Mouse (Mus musculus) heart, postnatal 36 days (tissue): ENCODE data around the gene Eef1akmt2. TPM values are rescaled to one million over a fixed set of nuclear protein-coding genes. Genes with fewer than 3 reads are reported as not detected.

Experiments used
- DNase-seq, 2 experiments: peaks; one replicate each; pipeline ENCODE4 v3.0.0; 2021 to 2022
- intact Hi-C: fragments of 180-260 bp; cut with DNase I; formaldehyde crosslinking; loops from one replicate; pipeline ENCODE4 v1.15.1; 2025
- total RNA-seq, 2 experiments: library from RNA; stranded (reverse); gene quantifications; 2 replicates each; pipeline ENCODE4 v1.2.3; 2021

Gene Eef1akmt2
- total RNA-seq, 2 experiments from 2014 or later, result 8.3 to 10.4 TPM

- intact Hi-C loops, result loop anchor here (5.0 kb wide), 4 partner anchors 36 to 236 kb away; partner anchors contain the start of gene Oat
- peak; percentile 74 to 87 for DNase-seq
These were observed 38.9 kb downstream of the Eef1akmt2 start, which contains the start of gene Fam53b for GRCm38 (mm10) chr7:132813416-132814088. Gene Fam53b (minus strand): TSS chr7:132813886.

- DNase-seq, result peak; percentile 65 to 78
- intact Hi-C loops, result loop anchor here (5.0 kb wide), 4 partner anchors 36 to 236 kb away; partner anchors contain the start of gene Oat
These were observed 39.7 kb downstream of the Eef1akmt2 start for GRCm38 (mm10) chr7:132812619-132813415.

GRCm38 (mm10) chr7:132811716-132812618 is 40.5 kb downstream of the Eef1akmt2 start:
- peak in 1 of 2 experiments; percentile 61 for DNase-seq
- intact Hi-C loops, result loop anchor here (1.0 to 5.0 kb wide), 8 partner anchors 35 to 235 kb away; partner anchors contain the start of genes Eef1akmt2 and Oat

DNA sequence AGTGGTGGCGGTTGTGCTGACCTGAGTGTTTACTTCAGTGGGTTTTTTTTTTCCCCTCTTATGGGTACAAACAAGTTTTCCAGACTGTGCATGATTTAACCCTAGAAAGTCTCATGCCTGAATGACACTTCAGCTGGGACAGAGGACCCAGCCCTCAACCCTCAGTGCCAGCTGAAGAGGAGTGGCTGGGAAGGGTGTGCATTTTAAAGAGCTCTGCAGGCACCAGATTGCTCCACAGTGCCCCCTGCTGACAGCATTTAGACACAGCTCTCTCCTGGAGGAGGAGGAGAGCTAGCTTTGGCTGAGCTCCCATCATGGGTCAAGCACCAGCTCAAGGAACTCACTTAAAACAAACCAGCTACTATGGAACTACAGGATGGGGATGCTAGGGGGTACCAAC is 41.6 kb downstream of the Eef1akmt2 start:
- DNase-seq, result peak; percentile 94 to 96
- intact Hi-C loops, result loop anchor here (1.0 to 5.0 kb wide), 8 partner anchors 34 to 234 kb away; partner anchors contain the start of genes Eef1akmt2 and Oat

DNA sequence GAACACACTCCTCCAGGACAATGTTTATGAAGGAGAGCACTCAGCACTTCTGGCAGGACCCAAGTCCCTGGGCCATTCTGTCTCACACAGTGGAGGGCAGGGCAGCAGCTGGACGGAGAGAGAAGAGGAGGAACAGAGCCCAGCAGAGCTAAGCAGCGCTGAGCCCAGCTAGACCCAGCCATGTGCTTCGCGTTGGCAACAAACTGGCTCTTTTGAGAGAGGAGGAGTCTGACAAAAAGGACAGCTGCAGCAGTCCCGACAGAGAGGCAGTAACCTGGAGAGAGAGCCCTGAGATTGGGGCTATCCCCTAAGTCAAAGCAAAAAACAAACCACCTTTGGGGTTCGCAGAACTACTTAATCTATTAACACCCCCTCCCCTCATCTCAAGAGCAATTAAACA is 42.1 kb downstream of the Eef1akmt2 start:
- DNase-seq, result peak; percentile 57 to 70
- intact Hi-C loops, result loop anchor here (2.0 to 5.0 kb wide), 5 partner anchors 33 to 233 kb away; partner anchors contain the start of genes Eef1akmt2 and Oat

GRCm38 (mm10) chr7:132809721-132810120 is 42.8 kb downstream of the Eef1akmt2 start:
- DNase-seq, result no peak
- intact Hi-C loops, result loop anchor here (2.0 to 5.0 kb wide), 5 partner anchors 32 to 232 kb away; partner anchors contain the start of genes Eef1akmt2 and Oat

GRCm38 (mm10) chr7:132808841-132809682 is 43.4 kb downstream of the Eef1akmt2 start:
- peak; percentile 32 to 39 for DNase-seq
- intact Hi-C loops, result no loop called here

- no peak for DNase-seq
- intact Hi-C loops, result no loop called here
These were observed 44.2 kb downstream of the Eef1akmt2 start for GRCm38 (mm10) chr7:132808051-132808796.

GRCm38 (mm10) chr7:132806926-132807857 is 45.3 kb downstream of the Eef1akmt2 start:
- DNase-seq, result peak; percentile 30 to 54
- intact Hi-C loops, result no loop called here

- intact Hi-C loops, result no loop called here
These were observed 46.2 kb downstream of the Eef1akmt2 start for GRCm38 (mm10) chr7:132806286-132806685.

DNA sequence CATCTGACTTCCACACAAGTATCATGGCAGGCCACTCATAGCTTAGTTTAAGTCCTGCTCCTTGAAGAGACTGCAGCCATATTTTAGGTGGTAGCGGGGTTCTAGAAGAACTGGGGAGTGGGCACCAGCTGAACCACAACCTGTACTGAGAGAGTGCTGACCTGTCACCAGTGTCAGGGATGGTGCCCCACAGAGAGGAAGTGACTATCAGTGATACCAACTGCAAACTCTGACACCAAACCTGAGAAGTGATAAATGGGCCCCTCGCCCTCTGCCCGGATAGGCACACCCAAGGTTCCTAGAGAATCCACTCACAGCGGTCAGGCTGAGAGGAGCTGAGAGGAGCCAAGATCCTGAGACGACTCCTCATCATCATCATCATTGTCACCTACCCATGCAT is 47.5 kb downstream of the Eef1akmt2 start:
- no peak for DNase-seq
- intact Hi-C loops, result no loop called here

More at GRCm38 (mm10) chr7:132806286-132806685, 46.2 kb downstream of the Eef1akmt2 start:
- peak; percentile 65 to 72 for DNase-seq

GRCm38 (mm10) chr7:132804461-132804860 is 48.0 kb downstream of the Eef1akmt2 start:
- peak; percentile 25 for DNase-seq
- intact Hi-C loops, result no loop called here

DNA sequence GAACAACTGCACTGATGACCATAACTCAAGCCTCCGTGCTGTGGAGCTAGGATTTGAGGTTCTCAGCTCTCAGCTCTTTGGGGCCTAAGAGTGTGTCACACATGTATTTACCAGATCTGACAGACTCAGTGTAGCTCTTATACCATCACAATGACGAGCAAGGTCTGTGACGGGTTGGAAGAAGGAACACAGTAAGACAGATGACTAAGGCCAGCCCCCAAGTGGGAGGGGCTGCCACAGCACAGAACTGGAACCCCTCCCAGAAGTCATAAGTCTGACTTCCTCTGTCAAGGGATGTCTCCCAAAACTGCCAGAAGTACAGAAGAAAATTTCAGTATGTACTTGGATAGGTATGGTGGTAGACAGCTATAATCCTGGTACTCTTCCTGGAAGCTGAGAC is 48.5 kb downstream of the Eef1akmt2 start:
- peak; percentile 44 to 48 for DNase-seq

GRCm38 (mm10) chr7:132803336-132803735 is 49.1 kb downstream of the Eef1akmt2 start:
- intact Hi-C loops, result no loop called here
- peak in 1 of 2 experiments; percentile 3 for DNase-seq

More for the DNA sequence above, 48.5 kb downstream of the Eef1akmt2 start:
- intact Hi-C loops, result no loop called here

- DNase-seq, result peak; percentile 15 to 29
- intact Hi-C loops, result no loop called here
These were observed 49.8 kb downstream of the Eef1akmt2 start for GRCm38 (mm10) chr7:132802691-132803090.

- DNase-seq, result peak; percentile 46 to 60
- intact Hi-C loops, result no loop called here
These were observed 50.4 kb downstream of the Eef1akmt2 start for GRCm38 (mm10) chr7:132802066-132802465.

DNA sequence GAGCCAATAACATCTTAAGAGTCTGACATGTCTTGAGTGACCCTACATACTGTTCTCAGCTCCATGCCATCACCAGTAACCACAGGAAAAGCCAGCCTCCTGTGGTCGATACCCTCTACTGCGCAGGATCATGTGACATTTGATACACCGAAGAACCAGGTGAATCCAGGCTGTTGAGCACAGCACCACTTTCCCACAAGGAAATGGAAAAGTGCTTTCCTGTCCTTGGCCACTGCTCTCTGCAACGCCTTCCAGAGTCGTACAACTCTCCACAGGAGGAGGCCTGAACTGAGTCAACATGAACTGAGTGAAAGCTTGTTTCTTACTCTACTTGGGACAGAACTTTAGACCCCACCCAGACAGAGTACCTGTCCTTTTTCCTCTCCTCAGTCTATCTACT is 51.0 kb downstream of the Eef1akmt2 start:
- peak; percentile 14 to 16 for DNase-seq
- intact Hi-C loops, result loop anchor here (2.0 kb wide), 1 partner anchor 19 kb away; no protein-coding TSS in a partner anchor
